Mouse (Mus musculus) kidney, postnatal 4 days (tissue): Measurements from ENCODE around the gene Eif4b.

Source experiments
- DNase-seq, 2 experiments: peaks; one replicate each; pipeline ENCODE4 v3.0.0; 2021; ENCODE audit warnings: mixed read lengths in 2 of 2

The Eif4b gene

GRCm38 (mm10) chr15:102103371-102103946, 29.9 kb downstream of the Eif4b start:
- peak; percentile 63 to 80 for DNase-seq

- DNase-seq = peak; percentile 78 to 85
These were observed 30.5 kb downstream of the Eif4b start for GRCm38 (mm10) chr15:102103947-102104555.

DNA sequence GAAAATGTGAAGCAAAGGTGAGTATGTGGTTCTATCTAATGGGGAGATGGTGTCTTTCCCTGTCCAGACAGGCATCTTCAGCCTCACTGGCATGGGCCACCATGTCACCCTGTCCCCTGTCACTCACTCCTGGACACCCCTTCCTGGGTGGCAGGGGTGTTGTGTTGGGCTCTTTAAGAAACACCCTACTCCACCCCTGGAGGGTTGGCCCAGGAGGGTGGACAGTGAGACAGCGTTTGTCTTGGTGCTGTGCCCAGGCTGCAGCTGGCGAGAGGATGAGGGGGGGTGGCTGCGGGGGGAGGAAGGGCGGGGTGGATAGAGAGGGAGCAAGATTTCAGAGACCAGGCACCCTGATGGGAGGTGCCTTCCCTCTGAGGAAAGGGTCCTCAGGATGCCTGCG, 31.8 kb downstream of the Eif4b start:
- peak; percentile 72 to 80 for DNase-seq

GRCm38 (mm10) chr15:102105764-102106730, 32.5 kb downstream of the Eif4b start:
- DNase-seq = peak; percentile 76 to 84

DNA sequence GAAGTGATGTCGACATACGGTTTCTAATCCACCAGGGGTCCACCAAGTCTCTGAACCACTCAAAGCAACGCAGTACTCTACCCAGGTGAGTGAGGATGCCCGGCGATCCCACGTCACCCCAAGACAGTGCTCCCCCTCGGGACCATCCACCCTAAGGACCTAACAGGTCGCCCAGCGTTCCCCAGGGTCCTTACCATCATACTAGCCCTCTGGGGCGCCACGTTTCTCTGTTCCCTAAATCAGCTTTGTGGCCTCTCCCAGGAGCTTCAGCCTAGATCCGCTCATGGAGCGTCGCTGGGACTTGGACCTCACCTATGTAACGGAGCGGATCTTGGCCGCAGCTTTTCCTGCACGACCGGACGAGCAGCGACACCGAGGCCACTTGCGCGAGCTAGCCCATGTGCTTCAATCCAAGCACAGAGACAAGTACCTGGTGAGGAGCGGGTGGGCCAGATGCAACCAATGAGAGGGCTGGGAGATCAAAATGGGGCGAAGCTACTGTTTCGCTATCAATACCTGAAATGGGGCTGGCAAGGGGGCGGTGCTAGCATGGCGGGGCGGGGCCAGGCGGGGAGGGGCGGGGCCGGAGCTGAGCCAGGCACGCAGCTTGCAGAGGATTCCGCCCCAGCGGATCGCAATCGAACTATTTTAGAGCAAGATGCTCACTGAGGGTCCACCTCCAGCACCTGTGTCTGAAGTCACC, 33.3 kb downstream of the Eif4b start:
- peak in 1 of 2 experiments; percentile 50 for DNase-seq

- peak; percentile 86 to 88 for DNase-seq
These were observed 34.4 kb downstream of the Eif4b start for GRCm38 (mm10) chr15:102107689-102108573.

DNA sequence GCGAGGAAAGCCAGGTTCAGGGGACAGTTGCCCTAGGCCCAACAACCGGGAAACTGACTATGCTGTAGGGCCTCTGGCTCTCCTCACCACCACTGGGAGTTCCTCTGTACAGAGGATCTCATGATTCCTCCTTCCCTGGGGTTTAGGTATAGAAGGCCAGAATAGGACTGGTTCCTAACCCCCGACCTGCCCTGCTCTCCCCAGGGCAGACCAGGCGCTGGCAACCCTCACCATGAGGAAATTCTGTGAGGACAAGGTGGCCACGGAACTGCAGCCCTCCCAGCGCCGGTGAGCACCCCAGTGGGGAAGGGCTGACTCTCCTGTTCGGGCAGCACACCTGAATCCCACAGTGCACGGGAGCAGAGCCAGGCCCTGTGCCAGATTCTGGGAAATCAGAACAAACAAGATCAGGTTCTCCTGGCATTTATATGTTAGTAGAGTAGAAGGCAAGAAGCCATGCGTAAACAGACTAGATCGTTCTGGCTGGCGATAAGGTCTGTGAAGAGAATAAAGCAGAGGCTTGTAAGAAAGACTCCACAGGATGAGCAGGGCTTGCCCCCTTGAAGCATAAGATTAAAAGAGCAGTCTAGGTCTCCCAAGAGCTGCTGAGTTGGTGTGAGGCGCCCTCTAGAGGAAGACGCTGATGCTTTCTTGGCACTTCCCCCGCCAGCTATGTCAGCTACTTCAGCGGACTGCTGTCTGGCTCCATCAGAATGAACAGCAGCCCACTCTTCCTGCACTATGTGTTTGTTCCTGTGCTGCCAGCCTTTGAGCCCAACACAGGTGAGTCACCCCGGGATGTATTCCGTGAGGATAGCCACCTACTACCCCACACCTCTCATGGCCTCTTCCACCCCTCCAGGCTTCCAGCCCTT, 35.3 kb downstream of the Eif4b start:
- peak; percentile 87 to 91 for DNase-seq

DNA sequence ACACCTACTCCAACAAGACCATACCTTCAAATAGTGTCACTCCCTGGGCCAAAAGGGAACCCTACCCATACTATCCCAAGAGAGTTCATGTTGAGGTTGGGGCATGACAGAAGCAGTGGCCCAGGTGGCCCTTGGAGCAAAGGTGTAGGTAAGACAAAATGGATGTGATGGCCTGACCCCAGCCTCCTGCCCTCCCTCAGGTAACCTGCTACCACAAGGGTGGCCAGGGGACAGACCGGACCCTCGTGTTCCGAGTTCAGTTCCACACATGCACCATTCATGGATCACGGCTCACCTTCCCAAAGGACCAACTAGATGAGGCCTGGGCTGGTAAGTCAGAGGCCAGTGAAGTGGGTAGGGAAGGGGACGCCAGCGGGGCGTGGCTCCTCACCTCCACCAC, 36.7 kb downstream of the Eif4b start:
- DNase-seq = no peak

GRCm38 (mm10) chr15:102110701-102111494, 37.3 kb downstream of the Eif4b start:
- DNase-seq = no peak

GRCm38 (mm10) chr15:102111495-102111829, 37.9 kb downstream of the Eif4b start:
- no peak for DNase-seq

DNA sequence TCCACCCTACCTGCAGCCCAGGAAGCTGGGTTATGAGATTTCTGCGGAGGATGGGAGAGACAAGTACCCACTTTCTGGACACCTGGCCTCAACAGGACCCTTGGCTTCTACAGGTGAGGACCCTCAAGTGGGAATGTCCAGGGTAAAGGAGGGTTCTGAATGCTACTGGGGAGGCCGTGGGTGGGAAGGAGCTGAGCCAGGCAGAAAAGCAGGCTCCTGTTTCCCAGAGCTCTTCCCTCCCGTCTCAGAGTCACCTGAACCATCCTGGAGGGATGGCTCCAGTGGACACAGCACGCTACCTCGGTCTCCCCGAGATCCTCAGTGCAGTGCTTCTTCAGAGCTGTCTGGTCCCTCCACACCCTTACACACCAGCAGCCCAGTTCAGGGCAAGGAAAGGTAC, 38.6 kb downstream of the Eif4b start:
- no peak for DNase-seq

- DNase-seq = no peak
These were observed 39.3 kb downstream of the Eif4b start for GRCm38 (mm10) chr15:102112827-102113226.

GRCm38 (mm10) chr15:102113674-102114073, 40.1 kb downstream of the Eif4b start:
- DNase-seq = no peak

DNA sequence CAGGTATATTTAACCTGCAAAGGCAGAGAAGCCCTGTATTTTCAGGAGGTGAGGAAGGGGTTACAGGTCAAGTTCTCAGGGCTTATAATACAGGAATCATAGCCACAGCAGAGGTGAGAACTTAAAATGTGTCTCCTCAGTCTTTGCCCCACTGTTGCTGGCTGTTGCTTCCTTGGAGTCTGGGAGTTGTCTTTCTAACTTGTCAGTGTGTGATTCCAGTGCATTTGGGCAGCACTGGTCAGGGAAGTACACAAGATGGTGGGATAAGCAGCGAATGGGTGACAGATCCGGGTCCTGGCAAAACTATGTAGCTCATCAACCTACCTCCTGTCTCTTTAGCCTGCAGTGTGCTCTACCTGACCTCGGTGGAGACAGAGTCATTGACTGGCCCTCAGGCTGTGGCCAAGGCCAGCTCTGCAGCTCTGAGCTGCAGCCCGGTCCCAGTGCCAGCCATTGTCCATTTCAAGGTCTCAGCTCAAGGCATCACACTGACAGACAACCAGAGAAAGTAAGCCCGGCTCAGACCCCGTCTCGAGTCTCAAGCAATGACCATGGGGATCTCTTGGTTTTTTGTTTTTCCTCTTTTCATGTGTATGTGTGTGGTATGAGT, 41.2 kb downstream of the Eif4b start:
- no peak for DNase-seq

DNA sequence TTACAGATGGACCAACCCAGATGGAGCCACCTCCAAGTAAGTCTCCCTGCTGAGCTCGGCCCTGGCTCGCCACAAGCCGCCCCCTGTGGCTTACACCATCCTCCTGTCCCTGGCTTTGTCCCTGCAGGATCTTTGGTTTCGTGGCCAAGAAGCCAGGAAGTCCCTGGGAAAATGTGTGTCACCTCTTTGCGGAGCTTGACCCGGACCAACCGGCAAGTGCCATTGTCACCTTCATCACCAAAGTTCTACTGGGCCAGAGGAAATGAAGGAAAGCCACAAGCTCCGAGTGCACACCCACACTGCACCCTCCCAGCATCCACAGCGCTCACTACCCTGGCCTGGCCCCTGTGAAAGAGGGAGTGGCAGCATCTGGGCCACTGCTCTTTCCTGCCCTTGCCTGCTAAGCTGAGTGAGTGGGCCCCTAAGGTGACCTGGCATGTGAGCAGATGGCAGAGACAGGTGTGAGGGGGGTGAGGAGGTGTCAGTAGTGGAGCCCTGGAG, 42.2 kb downstream of the Eif4b start:
- DNase-seq = no peak

DNA sequence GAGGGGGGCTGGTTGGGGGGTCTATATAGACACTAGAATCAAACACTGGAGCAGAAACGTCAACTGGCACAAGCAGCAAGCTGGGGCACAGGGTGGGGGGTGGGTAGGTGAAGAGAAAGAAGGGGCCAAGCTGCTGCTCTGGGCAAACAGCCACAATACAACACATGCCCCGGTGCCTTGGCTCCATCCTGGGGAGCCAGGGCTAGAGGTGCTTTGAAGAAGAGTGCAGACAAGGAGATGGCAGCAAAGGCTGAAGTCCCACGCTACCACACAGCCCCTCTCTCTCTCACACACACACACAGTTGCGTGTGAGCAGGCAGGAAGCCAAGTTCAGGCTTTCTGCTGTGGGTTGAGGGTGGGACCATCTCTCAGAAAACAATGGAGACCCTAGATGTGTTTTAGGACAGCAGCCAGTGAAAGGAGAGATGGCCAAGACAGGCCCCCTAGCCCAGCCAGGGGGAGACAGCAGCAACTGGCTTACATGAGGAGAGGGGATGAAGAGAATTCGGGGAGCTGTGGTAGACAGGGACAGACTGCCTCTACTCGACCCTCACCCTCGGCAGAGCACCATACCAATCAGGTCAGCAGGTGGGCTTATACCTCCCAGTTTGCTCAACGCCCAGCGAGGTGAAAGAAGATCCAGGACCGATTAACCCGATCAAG, 43.3 kb downstream of the Eif4b start:
- DNase-seq = no peak

GRCm38 (mm10) chr15:102117461-102118443, 44.2 kb downstream of the Eif4b start:
- peak; percentile 69 to 76 for DNase-seq

- DNase-seq = no peak
These were observed 45.0 kb downstream of the Eif4b start for GRCm38 (mm10) chr15:102118591-102118990.
